Mouse (Mus musculus) intestine, embryonic 16.5 days (tissue): ENCODE data around the gene Rad50. TPM values are rescaled to one million over a fixed set of nuclear protein-coding genes. Genes with fewer than 3 reads are reported as not detected.
A peak's percentile ranks its signal among the peaks of the same experiment; 100 is the strongest.

Experiments used
- ATAC-seq: fragments of 200-750 bp; cut with Nextera tagmentation; 2 replicates; pipeline ENCODE4 v1.8.0; 2017; ENCODE audit warnings: moderate TSS enrichment, moderate library complexity
- H3K27ac ChIP-seq: fragments of 300-500 bp; sonication (generic); 2 replicates; pipeline ENCODE4 v1.5.1; 2014; ENCODE audit warnings: mild to moderate bottlenecking, low read length
- H3K27me3 ChIP-seq: fragments of 300-500 bp; sonication (generic); replicated peaks from 2 replicates; pipeline ENCODE4 v1.6.1; 2014; ENCODE audit warnings: low read length, control low read depth, mixed read lengths; ENCODE audit not compliant: control insufficient read depth, insufficient read depth
- H3K36me3 ChIP-seq: fragments of 300-500 bp; sonication (generic); 2 replicates; pipeline ENCODE4 v1.6.1; 2014; ENCODE audit warnings: low read length, control low read depth; ENCODE audit not compliant: control insufficient read depth, insufficient read depth
- H3K4me1 ChIP-seq: fragments of 300-500 bp; sonication (generic); 2 replicates; pipeline ENCODE4 v1.6.1; 2014; ENCODE audit warnings: low read length, control low read depth, mixed read lengths; ENCODE audit not compliant: control insufficient read depth, insufficient read depth
- H3K4me2 ChIP-seq: fragments of 300-500 bp; sonication (generic); 2 replicates; pipeline ENCODE4 v1.6.1; 2014; ENCODE audit warnings: low read depth, low read length, control low read depth
- H3K4me3 ChIP-seq: fragments of 300-500 bp; sonication (generic); 2 replicates; pipeline ENCODE4 v1.5.1; 2014; ENCODE audit warnings: mild to moderate bottlenecking, low read length
- H3K9ac ChIP-seq: fragments of 300-500 bp; sonication (generic); 2 replicates; pipeline ENCODE4 v1.6.1; 2014; ENCODE audit warnings: low read depth, low read length
- H3K9me3 ChIP-seq: fragments of 300-500 bp; sonication (generic); 2 replicates; pipeline ENCODE4 v1.6.1; 2016; ENCODE audit warnings: low read length, control low read depth; ENCODE audit not compliant: control insufficient read depth
- WGBS: fragments of 180-500 bp; shearing (Covaris S2); extraction: QIAGEN DNeasy Blood & Tissue Kit; methylation state at CpG from one replicate; pipeline ENCODE4 v1.1.7; 2014; 5-methylcytosine and 5-hydroxymethylcytosine counted together
- polyA plus RNA-seq: library from polyadenylated mRNA; unstranded; fragments of >200 nt; fragmentation: Nextera tagmentation; extraction: Ambion mirVana; gene quantifications from 2 replicates; pipeline ENCODE4 v1.2.1, GENCODE M21; 2015

Gene Rad50
- polyA plus RNA-seq, 1 experiment from 2014 or later, result 28.5 TPM

DNA sequence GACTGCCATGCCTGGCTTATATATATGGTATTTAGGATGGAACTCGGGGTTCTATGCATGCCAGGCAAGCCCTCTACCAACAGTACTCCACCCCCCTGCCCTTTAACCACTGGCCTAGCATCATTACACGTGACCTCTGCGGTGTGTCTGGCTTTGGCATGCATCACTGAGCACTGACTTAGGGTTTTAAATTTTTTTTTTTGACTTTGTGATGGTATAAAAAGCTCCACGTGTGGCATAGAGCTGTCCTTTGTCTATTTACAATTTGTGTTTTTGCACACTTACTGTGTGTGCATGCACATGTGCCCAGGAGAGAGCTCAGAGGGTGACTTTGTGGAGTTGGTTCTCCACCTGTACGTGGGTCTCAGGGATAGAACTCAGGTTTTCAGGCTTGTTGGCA, 63.1 kb downstream of the Rad50 start:
- Histone ChIP-seq H3K9ac (no peak overlapping the region), H3K4me2 (no peak overlapping the region), H3K4me1 (no peaks in the 10 kb centered on the region), H3K27me3 (no peaks in the 10 kb centered on the region), H3K4me3 (no peak overlapping the region), H3K27ac (no peak overlapping the region), H3K36me3 (peaks cover 2% of the 10 kb centered on the region; the same call in 1 of the 2 replicates), H3K9me3 (no peaks in the 10 kb centered on the region)
- no peak for ATAC-seq
- 76% methylated on average over 5 of the region's 5 CpGs for WGBS

DNA sequence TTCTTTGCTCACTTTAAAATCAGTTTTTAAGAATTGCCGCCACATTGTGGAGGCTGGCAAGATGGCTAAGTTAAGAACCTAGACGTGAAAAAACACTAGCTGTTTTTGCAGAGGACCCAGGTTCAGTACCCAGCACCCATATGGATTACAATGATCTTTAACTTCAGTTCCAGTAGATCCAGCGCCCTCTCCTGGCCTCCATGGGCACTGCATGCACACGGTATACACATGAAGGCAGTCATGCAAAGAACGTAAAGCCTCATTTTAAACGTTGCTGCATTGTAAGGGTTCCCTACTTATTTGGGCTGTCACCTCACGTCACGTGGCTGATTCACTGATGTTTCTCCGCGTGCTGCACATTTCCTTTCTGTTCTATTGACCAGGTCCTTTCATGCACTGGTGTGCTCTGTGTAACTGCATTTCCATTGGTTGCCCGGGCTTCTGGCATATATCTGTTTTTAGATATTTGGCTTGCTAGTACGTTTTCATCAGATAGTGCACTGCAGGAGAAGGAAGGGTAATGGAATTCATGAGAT, 64.3 kb downstream of the Rad50 start:
- Histone ChIP-seq H3K27ac (no peak overlapping the region), H3K36me3 (no peaks in the 10 kb centered on the region), H3K27me3 (no peaks in the 10 kb centered on the region), H3K9me3 (no peaks in the 10 kb centered on the region), H3K4me3 (no peak overlapping the region), H3K4me2 (no peak overlapping the region), H3K4me1 (no peaks in the 10 kb centered on the region), H3K9ac (no peak overlapping the region)
- WGBS, result 75% methylated on average over 12 of the region's 12 CpGs
- ATAC-seq, result no peak

DNA sequence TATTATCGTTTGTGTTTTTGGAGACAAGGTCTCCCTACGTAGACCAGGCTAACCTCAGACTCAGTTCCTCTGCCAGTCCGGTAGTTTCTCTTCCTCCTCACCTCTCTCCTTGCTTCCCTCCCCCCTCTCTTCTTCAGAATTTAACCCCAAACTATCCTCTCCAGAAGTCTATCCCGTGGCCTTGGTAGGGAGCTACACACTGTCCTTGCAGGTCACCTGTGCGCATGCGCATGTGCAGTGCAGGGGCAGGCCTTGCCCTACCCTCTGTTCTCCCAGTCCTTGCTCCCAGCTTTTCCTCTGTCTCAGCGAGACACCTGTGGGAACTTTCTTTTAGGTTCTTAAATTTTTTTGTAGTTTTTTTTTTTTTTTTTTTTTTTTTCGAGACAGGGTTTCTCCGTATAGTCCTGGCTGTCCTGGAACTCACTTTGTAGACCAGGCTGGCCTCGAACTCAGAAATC, 69.3 kb downstream of the Rad50 start:
- H3K27me3 ChIP-seq, result peaks cover 18% of the 10 kb centered on the region; the same call in 1 of the 2 replicates
- no peak overlapping the region for H3K27ac ChIP-seq
- peaks cover 8% of the 10 kb centered on the region for H3K4me1 ChIP-seq
- H3K4me2 ChIP-seq, result no peak overlapping the region
- H3K9me3 ChIP-seq, result no peaks in the 10 kb centered on the region
- H3K36me3 ChIP-seq, result no peaks in the 10 kb centered on the region
- ATAC-seq, result no peak
- WGBS, result 79% methylated on average over 10 of the region's 10 CpGs
- H3K9ac ChIP-seq, result no peak overlapping the region
- no peak overlapping the region for H3K4me3 ChIP-seq

DNA sequence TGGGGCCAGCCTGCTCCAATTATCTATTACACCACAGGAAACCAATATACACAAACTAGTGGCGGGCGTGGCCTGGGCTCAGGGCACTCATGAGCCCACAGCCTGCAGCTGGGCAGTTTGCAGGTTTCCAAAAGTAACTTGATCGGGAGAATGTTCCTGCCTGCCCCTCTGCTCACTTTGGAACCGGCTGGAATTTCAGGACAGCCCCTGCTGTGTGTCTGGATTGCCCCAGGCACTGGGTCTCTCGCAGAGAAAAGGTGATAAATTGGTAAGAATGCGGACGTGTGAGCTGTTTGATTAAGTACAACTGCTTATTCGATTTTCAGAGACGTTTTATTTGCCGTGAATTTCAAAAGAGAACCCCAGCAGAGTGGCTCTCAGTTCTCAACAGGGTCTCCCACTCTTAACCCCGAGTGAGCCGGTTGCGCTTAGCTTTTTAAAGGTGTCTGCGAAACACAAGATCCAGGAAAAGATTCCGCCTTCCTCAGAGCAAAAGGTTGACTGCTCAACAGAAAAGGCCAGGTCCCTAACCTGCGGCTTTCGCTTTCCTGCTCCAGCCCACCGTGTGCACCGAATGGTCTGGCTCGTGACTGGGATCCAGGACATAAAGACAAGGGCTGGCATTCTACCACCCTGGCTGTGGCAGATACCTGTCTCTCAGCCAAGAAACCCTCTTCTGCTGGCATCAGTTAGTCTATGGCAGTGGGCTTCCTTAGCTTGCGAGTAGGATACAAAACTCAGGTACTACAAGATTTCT, 69.9 kb downstream of the Rad50 start:
- no peak overlapping the region for H3K9ac ChIP-seq
- 24% methylated on average over 21 of the region's 21 CpGs for WGBS
- H3K36me3 ChIP-seq, result no peaks in the 10 kb centered on the region
- peaks cover 18% of the 10 kb centered on the region; the same call in 1 of the 2 replicates for H3K27me3 ChIP-seq
- H3K9me3 ChIP-seq, result no peaks in the 10 kb centered on the region
- peaks cover 8% of the 10 kb centered on the region for H3K4me1 ChIP-seq
- H3K4me3 ChIP-seq, result no peak overlapping the region
- no peak overlapping the region for H3K27ac ChIP-seq
- no peak overlapping the region for H3K4me2 ChIP-seq
- no peak for ATAC-seq

DNA sequence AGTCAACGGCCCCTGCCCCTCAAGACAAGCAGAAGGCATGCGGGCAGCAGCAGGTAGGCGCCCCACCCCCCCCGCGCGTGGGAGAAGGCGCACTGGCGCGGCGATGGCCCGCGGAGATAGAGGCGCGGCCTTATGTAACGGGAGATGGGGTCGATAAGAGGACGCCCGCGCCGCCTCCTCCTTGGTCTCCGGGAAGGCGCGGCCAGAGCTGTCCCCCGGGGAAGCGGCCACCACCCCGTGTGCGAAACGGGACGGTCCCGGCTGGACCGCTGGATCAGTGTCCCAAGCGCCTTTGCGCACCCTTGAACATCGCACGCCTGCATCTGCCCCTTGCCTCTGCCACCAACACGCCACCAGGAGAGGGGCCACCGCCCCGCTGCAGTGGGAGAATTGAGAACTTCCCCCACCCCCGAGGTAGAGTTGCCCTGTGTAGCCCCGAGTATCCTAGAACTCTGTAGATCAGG, 70.9 kb downstream of the Rad50 start:
- Histone ChIP-seq H3K4me1 (peaks cover 8% of the 10 kb centered on the region), H3K9ac (peak overlapping the region; percentile 54), H3K36me3 (no peaks in the 10 kb centered on the region), H3K27me3 (peaks cover 18% of the 10 kb centered on the region; the same call in 1 of the 2 replicates), H3K4me3 (peak overlapping the region; percentile 44), H3K9me3 (no peaks in the 10 kb centered on the region), H3K27ac (no peak overlapping the region), H3K4me2 (peak overlapping the region; percentile 71)
- 2% methylated on average over 39 of the region's 40 CpGs for WGBS
- no peak for ATAC-seq

DNA sequence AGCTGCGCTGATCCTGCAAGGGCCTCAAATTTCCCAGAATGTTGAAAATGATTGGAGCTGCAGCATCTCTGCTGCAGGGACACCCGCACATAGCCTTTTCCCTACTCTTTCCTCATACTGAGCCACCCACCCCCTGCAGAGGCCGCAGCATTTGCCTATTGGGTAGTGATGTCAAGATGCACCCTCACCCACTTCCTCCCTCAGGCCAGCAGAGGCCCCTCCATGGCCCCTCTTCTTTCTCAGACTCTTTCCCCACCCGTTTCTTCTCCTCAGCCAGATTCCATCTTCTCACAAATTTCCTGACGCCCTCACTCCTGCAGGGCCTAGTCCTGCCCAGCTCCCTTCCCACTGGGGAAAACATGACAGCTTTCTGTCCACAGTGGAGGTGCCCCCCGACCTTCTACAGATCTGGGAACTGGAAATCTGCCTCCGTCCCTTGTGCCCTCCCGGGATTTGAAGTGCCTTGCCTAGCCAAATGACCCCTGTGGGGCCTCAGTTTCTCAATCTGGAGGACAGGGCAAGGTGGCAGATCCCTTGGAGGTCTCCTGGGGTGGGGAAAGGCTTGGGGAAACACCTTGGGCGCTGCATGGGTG, 71.4 kb downstream of the Rad50 start:
- peak overlapping the region; percentile 54; the same call in 1 of the 2 replicates for H3K9ac ChIP-seq
- peaks cover 8% of the 10 kb centered on the region for H3K4me1 ChIP-seq
- H3K4me3 ChIP-seq, result peak overlapping the region; percentile 44
- H3K9me3 ChIP-seq, result no peaks in the 10 kb centered on the region
- no peak overlapping the region for H3K27ac ChIP-seq
- peaks cover 18% of the 10 kb centered on the region; the same call in 1 of the 2 replicates for H3K27me3 ChIP-seq
- no peaks in the 10 kb centered on the region for H3K36me3 ChIP-seq
- H3K4me2 ChIP-seq, result peak overlapping the region; percentile 71
- no peak for ATAC-seq
- WGBS, result 39% methylated on average over 9 of the region's 9 CpGs

DNA sequence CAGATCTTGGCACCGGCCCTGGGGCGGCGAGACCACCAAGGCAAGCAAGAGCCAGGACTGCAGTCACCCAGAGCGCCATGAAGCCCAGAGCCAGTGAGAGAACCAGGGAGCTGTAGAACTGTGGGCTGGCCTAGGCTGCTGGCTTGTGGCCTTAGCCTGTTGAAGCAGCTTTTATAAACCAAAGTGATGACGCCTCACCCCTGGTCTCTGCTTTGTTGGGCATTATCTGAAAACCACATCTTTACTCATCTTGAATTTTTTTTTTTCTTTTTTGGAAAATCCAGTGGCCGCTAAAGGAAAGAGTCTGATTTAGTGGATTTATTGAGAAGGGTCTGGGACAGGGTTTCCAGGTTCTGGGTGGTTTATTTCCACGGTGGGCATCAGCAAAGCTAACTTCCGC, 72.6 kb downstream of the Rad50 start, which contains the start of gene Il13:
Gene Il13, minus strand, starts transcription at position 147 of the 400 bp plus-strand sequence.
- no peak within 1 kb of the TSS for H3K27ac ChIP-seq
- ATAC-seq, result no peak
- peaks cover 18% of the 10 kb centered on the region; the same call in 1 of the 2 replicates for H3K27me3 ChIP-seq
- no peaks in the 10 kb centered on the region for H3K9me3 ChIP-seq
- peaks cover 8% of the 10 kb centered on the region for H3K4me1 ChIP-seq
- H3K4me3 ChIP-seq, result no peak within 1 kb of the TSS
- 91% methylated on average over 8 of the region's 8 CpGs for WGBS
- no peak within 1 kb of the TSS for H3K9ac ChIP-seq
- no peaks in the 10 kb centered on the region for H3K36me3 ChIP-seq
- no peak within 1 kb of the TSS for H3K4me2 ChIP-seq

DNA sequence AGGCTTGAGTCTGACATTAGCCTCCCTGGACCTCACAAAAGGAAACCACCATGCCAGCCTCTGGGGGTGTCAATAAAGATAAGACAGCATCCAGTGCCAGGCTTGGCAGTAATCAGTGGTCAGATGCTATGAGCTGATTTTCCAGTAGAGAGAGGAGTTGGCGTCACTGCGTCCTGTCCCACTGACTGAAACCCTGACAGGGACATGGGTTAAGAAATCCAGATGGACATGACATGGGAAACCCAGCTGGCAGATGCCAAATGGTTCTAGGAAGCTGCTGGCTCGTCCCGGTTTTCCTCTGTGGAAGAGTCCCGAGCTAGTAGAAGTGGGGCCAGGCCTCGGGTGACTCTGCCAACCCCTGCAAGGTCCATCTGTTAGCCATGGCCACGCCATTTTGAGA, 73.5 kb downstream of the Rad50 start:
- peaks cover 8% of the 10 kb centered on the region for H3K4me1 ChIP-seq
- H3K27me3 ChIP-seq, result peaks cover 18% of the 10 kb centered on the region; the same call in 1 of the 2 replicates
- 87% methylated on average over 7 of the region's 7 CpGs for WGBS
- H3K27ac ChIP-seq, result no peak overlapping the region
- no peaks in the 10 kb centered on the region for H3K9me3 ChIP-seq
- H3K4me3 ChIP-seq, result no peak overlapping the region
- no peaks in the 10 kb centered on the region for H3K36me3 ChIP-seq
- no peak for ATAC-seq
- no peak overlapping the region for H3K9ac ChIP-seq
- no peak overlapping the region for H3K4me2 ChIP-seq

DNA sequence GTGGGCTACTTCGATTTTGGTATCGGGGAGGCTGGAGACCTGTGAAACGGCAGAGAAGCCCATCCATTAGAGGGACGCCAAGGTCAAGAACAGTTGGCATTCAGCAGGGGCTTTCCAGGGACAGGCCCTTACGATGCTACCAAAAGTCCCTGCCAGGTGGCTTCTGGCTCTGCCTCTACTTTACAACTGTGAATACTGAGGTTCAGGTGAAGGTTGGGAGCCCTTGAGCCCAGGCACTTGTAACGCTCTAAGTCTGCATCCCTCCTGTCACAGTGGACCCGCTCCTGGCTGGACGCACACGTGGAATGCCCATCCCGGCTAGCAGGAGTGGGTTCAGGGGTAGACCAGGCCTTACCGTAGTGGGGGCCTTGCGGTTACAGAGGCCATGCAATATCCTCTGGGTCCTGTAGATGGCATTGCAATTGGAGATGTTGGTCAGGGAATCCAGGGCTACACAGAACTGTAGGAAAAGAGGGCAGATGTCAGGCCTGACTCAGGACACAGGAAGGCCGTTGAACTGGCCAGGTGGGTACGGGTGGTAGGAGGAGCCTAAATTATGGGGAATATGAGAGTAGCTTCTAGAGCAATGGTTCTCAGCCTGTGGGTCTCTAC, 74.9 kb downstream of the Rad50 start:
- H3K4me1 ChIP-seq, result peaks cover 8% of the 10 kb centered on the region
- H3K27ac ChIP-seq, result no peak overlapping the region
- H3K9me3 ChIP-seq, result no peaks in the 10 kb centered on the region
- H3K4me3 ChIP-seq, result no peak overlapping the region
- WGBS, result 73% methylated on average over 14 of the region's 14 CpGs
- peaks cover 15% of the 10 kb centered on the region; the same call in 1 of the 2 replicates for H3K27me3 ChIP-seq
- no peak for ATAC-seq
- no peak overlapping the region for H3K4me2 ChIP-seq
- no peak overlapping the region for H3K9ac ChIP-seq
- H3K36me3 ChIP-seq, result no peaks in the 10 kb centered on the region
